Mouse (Mus musculus) midbrain, embryonic 13.5 days (tissue): ENCODE measurements around the gene Dmbx1. TPM values are rescaled to one million over a fixed set of nuclear protein-coding genes. Genes with fewer than 3 reads are reported as not detected.
A peak's percentile ranks its signal among the peaks of the same experiment; 100 is the strongest.

Experiments
- ATAC-seq: fragments of 200-750 bp; cut with Nextera tagmentation; 2 replicates; pipeline ENCODE4 v1.8.0; 2017; ENCODE audit warnings: mild to moderate bottlenecking, moderate TSS enrichment, moderate library complexity
- H3K27ac ChIP-seq: fragments of 300-500 bp; sonication (generic); 2 replicates; pipeline ENCODE4 v1.5.1; 2015; ENCODE audit warnings: inconsistent platforms, mild to moderate bottlenecking, moderate library complexity
- H3K27me3 ChIP-seq: fragments of 300-500 bp; sonication (generic); 2 replicates; pipeline ENCODE4 v1.6.1; 2015; ENCODE audit warnings: mild to moderate bottlenecking, inconsistent platforms
- H3K36me3 ChIP-seq: fragments of 300-500 bp; sonication (generic); 2 replicates; pipeline ENCODE4 v1.6.1; 2015; ENCODE audit warnings: mild to moderate bottlenecking, inconsistent platforms
- H3K4me1 ChIP-seq: fragments of 300-500 bp; sonication (generic); replicated peaks from 2 replicates; pipeline ENCODE4 v1.6.1; 2015; ENCODE audit warnings: inconsistent platforms
- H3K4me2 ChIP-seq: fragments of 300-500 bp; sonication (generic); replicated peaks from 2 replicates; pipeline ENCODE4 v1.6.1; 2015; ENCODE audit warnings: moderate library complexity, mild to moderate bottlenecking, inconsistent platforms
- H3K4me3 ChIP-seq: fragments of 300-500 bp; sonication (generic); replicated peaks from 2 replicates; pipeline ENCODE4 v1.5.1; 2015; ENCODE audit warnings: mild to moderate bottlenecking, inconsistent platforms
- H3K9ac ChIP-seq: fragments of 300-500 bp; sonication (generic); replicated peaks from 2 replicates; pipeline ENCODE4 v1.6.1; 2015; ENCODE audit warnings: mild to moderate bottlenecking, inconsistent platforms
- H3K9me3 ChIP-seq: fragments of 300-500 bp; sonication (generic); 2 replicates; pipeline ENCODE4 v1.6.1; 2016; ENCODE audit warnings: mild to moderate bottlenecking, inconsistent platforms
- WGBS: fragments of 180-500 bp; shearing (Covaris S2); methylation state at CpG from one replicate; pipeline ENCODE4 v1.1.7; 2015; 5-methylcytosine and 5-hydroxymethylcytosine counted together
- polyA plus RNA-seq: library from polyadenylated mRNA; unstranded; fragments of >200 nt; fragmentation: Nextera tagmentation; extraction: Ambion mirVana; gene quantifications from 2 replicates; pipeline ENCODE4 v1.2.1, GENCODE M21; 2015

Gene Dmbx1
- polyA plus RNA-seq = 10.9 and 11.7 TPM in 2 replicates

DNA sequence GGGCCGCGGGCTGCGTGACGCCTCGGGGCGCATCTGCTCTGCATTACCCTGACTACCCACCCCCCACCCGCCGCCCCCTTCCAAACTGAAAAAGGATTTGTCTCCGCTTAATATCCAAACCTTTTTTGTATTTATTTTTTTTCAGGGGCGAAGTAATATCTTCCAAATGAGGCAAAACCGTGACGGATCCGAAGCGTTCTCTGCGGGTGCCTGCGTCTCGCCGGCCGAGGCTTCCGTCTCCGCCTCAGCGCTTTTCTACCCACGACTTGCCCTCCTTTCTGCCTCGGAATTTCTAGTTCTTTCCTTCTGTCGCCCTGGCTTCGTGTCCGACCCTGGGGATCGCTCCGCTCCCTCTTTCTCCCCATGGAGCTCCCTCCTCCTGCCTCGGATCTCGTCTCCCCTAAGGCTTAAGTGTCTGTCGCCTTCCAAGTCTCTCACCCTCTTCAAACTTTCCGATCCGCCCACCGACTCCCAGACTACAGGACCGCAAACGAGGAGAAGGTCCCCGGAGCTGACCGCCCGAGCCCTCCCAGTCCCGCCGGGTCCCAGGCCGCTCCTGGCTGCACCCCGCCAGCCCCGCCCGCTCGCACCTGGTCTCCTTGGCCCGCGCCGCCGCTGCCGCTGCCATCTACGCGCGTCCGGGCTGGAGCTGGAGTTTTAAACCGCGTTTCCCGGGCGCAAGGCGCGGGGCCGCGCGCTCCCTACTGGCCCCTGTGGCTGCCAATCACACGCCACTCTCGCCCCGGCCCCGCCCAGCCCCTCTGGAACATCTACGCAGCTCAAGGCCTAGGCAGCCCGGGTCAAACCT, at the start of gene Dmbx1:
Gene Dmbx1, minus strand, starts transcription at position 632 of the 808 bp plus-strand sequence.
- peaks cover 93% of the 10 kb centered on the region for H3K27me3 ChIP-seq
- peak; percentile 57 for ATAC-seq
- H3K4me3 ChIP-seq = peak within 1 kb of the TSS; percentile 42
- peak within 1 kb of the TSS; percentile 60 for H3K4me2 ChIP-seq
- no peaks in the 10 kb centered on the region for H3K36me3 ChIP-seq
- H3K9me3 ChIP-seq = no peaks in the 10 kb centered on the region
- under 1% methylated on average over 71 of the region's 71 CpGs for WGBS
- H3K4me1 ChIP-seq = peaks cover 72% of the 10 kb centered on the region
- no peak within 1 kb of the TSS; the same call in 1 of the 2 replicates for H3K27ac ChIP-seq
- peak within 1 kb of the TSS; percentile 49 for H3K9ac ChIP-seq

DNA sequence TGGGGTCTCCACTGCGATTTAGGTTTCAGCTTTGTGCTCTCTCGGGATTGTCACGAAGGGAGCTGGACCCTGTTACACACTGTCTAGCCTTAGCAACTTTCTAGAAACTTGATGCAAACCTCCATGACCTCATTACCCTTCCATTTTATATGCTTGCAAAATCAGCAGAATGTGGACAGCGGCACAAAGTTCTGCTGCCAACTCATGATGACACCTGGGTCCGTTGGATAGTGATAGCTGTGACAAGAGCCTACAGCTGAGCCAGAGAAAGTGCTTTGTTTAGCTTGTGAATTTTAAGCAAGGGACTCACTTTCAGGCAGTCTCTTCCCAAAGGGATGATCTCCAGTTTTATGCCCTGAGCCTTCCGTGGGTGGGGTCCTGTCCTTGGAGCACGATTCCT, 49.7 kb upstream of the Dmbx1 start:
- Histone ChIP-seq H3K9ac (no peak overlapping the region), H3K4me1 (no peaks in the 10 kb centered on the region; the same call in 1 of the 2 replicates), H3K4me2 (no peak overlapping the region), H3K4me3 (no peak overlapping the region), H3K27me3 (peaks cover 19% of the 10 kb centered on the region), H3K36me3 (no peaks in the 10 kb centered on the region), H3K9me3 (no peaks in the 10 kb centered on the region), H3K27ac (no peak overlapping the region)
- ATAC-seq = no peak
- 83% methylated on average over 7 of the region's 7 CpGs for WGBS

DNA sequence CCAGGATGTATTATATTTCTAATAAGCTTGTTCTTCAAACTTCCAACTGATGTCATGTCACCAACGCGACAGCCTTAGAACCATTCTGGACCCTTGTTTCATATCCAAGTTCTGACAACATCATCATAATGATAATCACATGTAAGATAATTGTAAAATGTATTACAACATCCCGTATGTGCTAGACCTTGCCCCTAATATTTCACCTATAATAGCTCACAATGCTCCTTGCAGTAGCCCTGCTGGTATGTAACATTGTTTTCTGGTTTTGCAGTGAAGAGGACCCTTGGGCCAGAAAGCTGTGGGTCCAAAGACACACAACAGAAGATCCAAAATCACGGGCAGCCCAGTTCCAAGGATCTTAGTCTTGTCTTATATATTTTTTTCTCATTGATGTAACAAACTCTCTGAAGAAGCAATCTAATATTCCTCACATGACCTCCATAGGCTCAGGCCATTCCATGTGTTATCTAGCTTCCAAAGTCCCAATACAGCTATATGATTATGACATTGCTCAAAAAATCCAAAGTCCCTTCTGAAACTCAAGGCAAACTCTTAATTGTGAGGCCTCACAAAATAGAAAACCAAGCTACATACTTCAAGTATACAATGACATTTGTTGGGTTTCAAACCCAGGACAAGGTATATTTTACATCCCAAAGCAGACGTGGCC, 48.3 kb upstream of the Dmbx1 start:
- Histone ChIP-seq H3K4me2 (no peak overlapping the region), H3K9me3 (no peaks in the 10 kb centered on the region), H3K9ac (no peak overlapping the region), H3K36me3 (no peaks in the 10 kb centered on the region), H3K27me3 (peaks cover 30% of the 10 kb centered on the region), H3K4me3 (no peak overlapping the region), H3K27ac (no peak overlapping the region), H3K4me1 (no peaks in the 10 kb centered on the region; the same call in 1 of the 2 replicates)
- 80% methylated on average over 5 of the region's 5 CpGs for WGBS
- no peak for ATAC-seq

DNA sequence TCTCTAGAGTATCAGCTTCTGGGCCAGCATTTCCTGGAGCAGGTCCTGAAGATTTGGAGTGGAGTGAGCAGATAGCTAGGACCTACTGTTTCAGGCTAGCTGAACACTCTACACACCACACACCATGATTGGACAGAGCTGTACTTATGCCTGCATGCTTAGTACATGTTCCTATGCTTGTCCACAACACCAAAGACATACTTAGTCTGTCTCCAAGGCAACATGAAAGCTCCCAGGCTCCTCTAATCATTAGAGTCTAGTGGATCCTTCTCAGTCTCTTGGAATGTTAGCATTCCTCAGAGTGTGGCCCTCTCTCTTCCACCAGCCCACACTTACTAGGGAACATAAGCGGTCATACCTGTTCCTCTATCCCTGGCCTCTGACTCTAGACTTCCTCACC, 47.7 kb upstream of the Dmbx1 start:
- no peak overlapping the region for H3K4me3 ChIP-seq
- no peak overlapping the region for H3K9ac ChIP-seq
- no peaks in the 10 kb centered on the region for H3K36me3 ChIP-seq
- H3K4me2 ChIP-seq = no peak overlapping the region
- H3K9me3 ChIP-seq = no peaks in the 10 kb centered on the region
- H3K27me3 ChIP-seq = peaks cover 33% of the 10 kb centered on the region
- no peak for ATAC-seq
- WGBS = 85% methylated on average over 1 of the region's 1 CpGs
- H3K27ac ChIP-seq = no peak overlapping the region
- H3K4me1 ChIP-seq = no peaks in the 10 kb centered on the region; the same call in 1 of the 2 replicates

DNA sequence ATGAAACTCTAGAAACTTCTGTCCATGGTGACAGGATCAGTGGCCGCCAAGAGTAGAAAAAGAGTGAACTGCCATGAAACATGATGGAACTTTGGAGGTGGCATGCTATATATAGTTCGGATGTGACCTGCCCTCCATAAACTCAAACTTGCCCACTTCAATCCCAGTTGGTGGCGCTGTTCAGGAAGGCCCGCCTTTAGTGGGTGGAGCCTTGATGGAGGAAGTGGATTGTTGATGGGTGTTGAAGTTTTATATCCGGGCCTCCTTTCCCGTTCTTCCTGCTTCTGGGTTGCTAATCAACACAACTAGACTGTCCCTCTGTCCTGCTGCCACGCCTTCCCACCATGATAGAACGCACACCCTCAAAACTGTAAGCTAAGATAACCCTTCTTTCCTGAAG, 45.2 kb upstream of the Dmbx1 start:
- Histone ChIP-seq H3K9me3 (no peaks in the 10 kb centered on the region), H3K4me2 (no peak overlapping the region), H3K4me3 (no peak overlapping the region), H3K4me1 (peaks cover 6% of the 10 kb centered on the region), H3K27me3 (peaks cover 54% of the 10 kb centered on the region), H3K27ac (no peak overlapping the region), H3K9ac (no peak overlapping the region), H3K36me3 (no peaks in the 10 kb centered on the region)
- WGBS = 42% methylated on average over 8 of the region's 8 CpGs
- no peak for ATAC-seq

DNA sequence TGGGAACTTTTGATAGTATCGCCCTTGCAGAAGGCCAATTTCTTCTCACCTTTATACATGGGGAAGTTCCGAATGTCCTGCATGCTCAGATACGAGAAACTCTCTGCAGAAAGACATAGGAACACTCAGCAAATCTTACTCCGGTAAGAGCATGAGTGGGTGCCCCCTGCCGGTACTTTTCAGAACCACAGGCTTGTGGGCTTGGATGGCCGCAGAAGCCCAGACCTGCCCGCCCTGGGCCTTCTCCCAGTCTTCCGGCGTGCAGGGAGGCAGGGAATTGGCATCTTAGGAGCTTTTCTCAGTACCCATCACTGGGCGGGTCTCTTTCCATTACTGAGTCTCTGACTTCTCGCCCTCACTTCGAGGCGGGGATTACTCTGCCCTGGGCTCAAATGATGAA, 44.4 kb upstream of the Dmbx1 start:
- H3K9me3 ChIP-seq = no peaks in the 10 kb centered on the region
- H3K4me3 ChIP-seq = no peak overlapping the region
- no peak overlapping the region for H3K27ac ChIP-seq
- no peaks in the 10 kb centered on the region for H3K36me3 ChIP-seq
- peaks cover 15% of the 10 kb centered on the region for H3K4me1 ChIP-seq
- no peak; the same call in 1 of the 2 replicates for ATAC-seq
- peaks cover 60% of the 10 kb centered on the region for H3K27me3 ChIP-seq
- WGBS = 2% methylated on average over 13 of the region's 13 CpGs
- H3K9ac ChIP-seq = 0 out of 2 replicates have a peak overlapping the region, but pooled peaks have one; percentile 2
- no peak overlapping the region for H3K4me2 ChIP-seq

DNA sequence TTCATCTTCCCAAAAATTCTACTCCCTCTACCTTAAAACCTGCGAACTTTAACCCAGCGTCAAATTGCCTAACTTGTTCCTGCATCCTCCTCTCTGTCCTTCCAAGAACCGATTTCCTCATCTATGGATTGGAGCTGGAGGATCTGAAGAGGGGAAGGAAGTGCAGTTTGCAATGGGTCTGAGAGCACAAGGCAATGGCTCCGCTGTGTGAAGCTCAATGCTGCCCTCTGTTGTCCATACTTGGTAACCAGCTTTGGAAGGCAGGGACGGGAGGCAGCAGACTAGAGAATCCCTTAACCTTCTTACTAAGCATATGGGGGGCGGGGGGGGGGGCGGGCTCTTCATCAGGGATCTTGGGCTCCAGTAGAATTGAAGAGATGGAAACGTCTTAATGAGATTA, 41.0 kb upstream of the Dmbx1 start:
- Histone ChIP-seq H3K4me2 (no peak overlapping the region), H3K4me1 (peaks cover 27% of the 10 kb centered on the region), H3K27ac (no peak overlapping the region), H3K4me3 (no peak overlapping the region), H3K36me3 (no peaks in the 10 kb centered on the region), H3K9ac (no peak overlapping the region), H3K27me3 (peaks cover 86% of the 10 kb centered on the region), H3K9me3 (no peaks in the 10 kb centered on the region)
- peak; percentile 49; the same call in 1 of the 2 replicates for ATAC-seq
- WGBS = 0% methylated on average over 8 of the region's 8 CpGs

DNA sequence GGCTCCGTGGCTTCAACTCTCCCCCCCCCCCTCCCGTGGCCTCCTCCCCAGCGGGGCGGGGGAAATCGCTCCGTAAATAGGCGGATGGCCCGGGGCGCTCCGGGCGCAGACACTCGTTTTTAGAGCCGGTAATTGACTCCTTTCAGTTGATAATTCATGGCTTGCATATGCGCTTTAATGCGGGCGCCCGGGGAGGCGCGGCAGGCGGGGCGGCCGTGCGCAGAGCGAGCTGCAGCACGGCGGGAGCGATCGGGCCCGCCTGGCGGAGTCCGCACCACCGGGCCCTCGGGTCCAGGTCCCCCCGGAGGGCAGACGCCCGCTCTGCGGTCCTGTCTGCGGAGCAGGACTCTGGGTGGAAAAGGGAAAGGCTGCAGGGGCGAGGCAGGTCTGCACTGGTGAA, 39.7 kb upstream of the Dmbx1 start:
- Histone ChIP-seq H3K27me3 (peaks cover 87% of the 10 kb centered on the region), H3K9ac (0 out of 2 replicates have a peak overlapping the region, but pooled peaks have one; percentile 51), H3K27ac (no peak overlapping the region), H3K36me3 (no peaks in the 10 kb centered on the region), H3K4me1 (peaks cover 27% of the 10 kb centered on the region), H3K4me2 (peak overlapping the region; percentile 55), H3K4me3 (peak overlapping the region; percentile 34), H3K9me3 (no peaks in the 10 kb centered on the region)
- ATAC-seq = peak; percentile 49
- WGBS = 2% methylated on average over 39 of the region's 39 CpGs

DNA sequence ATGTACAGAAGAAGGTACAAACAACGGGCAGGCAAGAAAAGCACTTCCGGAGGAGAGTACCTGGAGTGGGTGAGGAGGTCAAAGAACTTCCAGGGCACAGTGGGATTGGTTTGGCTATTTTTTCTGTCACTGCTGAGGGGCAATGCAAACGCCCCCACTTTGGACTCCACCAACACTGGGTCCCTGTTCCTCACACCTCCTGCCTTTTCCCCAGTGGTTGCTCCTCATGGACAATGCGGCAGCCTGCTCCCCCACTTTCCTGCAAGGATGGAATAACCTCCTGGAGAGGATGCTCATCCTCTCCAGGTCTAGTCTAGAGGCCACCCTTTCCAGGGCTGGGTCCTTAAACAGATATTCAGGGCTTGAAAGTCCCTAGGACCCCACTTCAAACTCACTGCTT, 39.2 kb upstream of the Dmbx1 start:
- H3K9ac ChIP-seq = no peak overlapping the region
- peak; percentile 12 for ATAC-seq
- 21% methylated on average over 4 of the region's 4 CpGs for WGBS

DNA sequence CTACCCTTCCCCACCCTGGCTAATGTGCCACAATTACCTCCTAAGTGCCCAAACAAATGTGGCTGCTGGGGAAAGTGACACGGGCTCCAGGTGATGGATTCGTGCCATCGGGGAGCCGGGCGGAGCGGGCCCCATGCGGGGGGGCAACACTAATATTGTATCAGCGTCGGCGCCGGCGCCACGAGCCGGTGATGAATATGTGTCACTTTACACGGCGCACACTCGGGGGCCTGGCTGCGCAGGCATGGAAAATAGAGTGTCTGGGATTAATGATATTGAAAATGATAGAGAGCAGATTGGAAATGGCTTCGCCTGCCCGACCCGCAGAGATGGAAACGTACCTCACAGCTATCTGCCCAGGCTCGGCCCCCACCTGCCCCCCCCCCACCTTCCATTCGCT, 32.8 kb upstream of the Dmbx1 start:
- ATAC-seq = no peak
- H3K9ac ChIP-seq = no peak overlapping the region
- peaks cover 12% of the 10 kb centered on the region for H3K4me1 ChIP-seq
- no peak overlapping the region for H3K4me3 ChIP-seq
- no peak overlapping the region for H3K4me2 ChIP-seq
- no peaks in the 10 kb centered on the region for H3K36me3 ChIP-seq
- 71% methylated on average over 24 of the region's 24 CpGs for WGBS
- no peak overlapping the region for H3K27ac ChIP-seq
- peaks cover 93% of the 10 kb centered on the region for H3K27me3 ChIP-seq
- H3K9me3 ChIP-seq = no peaks in the 10 kb centered on the region

More for the DNA sequence above, 39.2 kb upstream of the Dmbx1 start:
- Histone ChIP-seq H3K4me3 (peak overlapping the region; percentile 34), H3K4me2 (peak overlapping the region; percentile 55), H3K27me3 (peaks cover 89% of the 10 kb centered on the region), H3K36me3 (no peaks in the 10 kb centered on the region), H3K4me1 (peaks cover 27% of the 10 kb centered on the region), H3K9me3 (no peaks in the 10 kb centered on the region), H3K27ac (no peak overlapping the region)

DNA sequence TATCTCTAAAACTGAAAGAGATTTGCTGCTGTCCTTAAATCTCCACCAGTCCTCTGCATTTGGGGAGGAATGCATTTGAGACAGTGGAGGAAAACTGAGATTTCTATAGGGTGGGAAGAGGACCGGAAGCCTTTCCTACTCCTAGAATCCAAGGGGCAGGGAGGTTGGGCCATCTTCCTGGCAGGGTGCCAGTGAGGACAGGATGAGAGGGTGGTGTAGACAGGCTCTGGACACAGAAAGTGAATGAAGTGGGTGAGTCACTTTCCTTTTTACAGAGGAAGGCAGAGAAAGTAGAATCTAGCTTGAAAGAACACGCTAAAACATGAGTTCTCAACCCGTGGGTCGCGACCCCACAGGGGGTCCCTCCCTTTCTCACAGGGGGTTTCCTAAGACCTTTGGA, 24.7 kb upstream of the Dmbx1 start:
- Histone ChIP-seq H3K36me3 (no peaks in the 10 kb centered on the region), H3K4me1 (peaks cover 55% of the 10 kb centered on the region), H3K27me3 (peaks cover 88% of the 10 kb centered on the region), H3K4me2 (no peak overlapping the region), H3K27ac (no peak overlapping the region), H3K9ac (no peak overlapping the region), H3K9me3 (no peaks in the 10 kb centered on the region), H3K4me3 (no peak overlapping the region)
- no peak for ATAC-seq
- 14% methylated on average over 5 of the region's 5 CpGs for WGBS

DNA sequence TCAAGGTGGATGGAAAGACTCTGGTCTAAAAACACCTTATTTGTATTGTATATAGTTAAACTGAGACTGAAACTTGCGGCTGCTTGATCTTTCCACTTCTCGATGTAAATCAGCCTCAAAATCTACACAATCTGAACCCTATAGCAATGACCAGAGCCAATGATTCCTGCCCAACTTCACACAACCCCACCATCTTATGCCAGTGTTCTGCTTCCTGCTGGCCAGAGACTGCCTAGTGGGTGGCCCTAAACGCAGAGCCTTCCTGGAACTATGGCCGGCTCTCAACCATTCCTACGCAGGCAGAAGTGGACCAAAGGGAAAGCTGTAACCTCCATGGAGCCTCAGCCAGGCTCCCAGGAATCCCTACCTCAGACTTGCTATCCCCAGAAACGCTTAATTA, 24.0 kb upstream of the Dmbx1 start:
- H3K4me3 ChIP-seq = peak overlapping the region; percentile 53; the same call in 1 of the 2 replicates
- no peak overlapping the region for H3K27ac ChIP-seq
- peaks cover 85% of the 10 kb centered on the region for H3K27me3 ChIP-seq
- no peaks in the 10 kb centered on the region for H3K36me3 ChIP-seq
- H3K9me3 ChIP-seq = no peaks in the 10 kb centered on the region
- H3K4me1 ChIP-seq = peaks cover 58% of the 10 kb centered on the region
- H3K9ac ChIP-seq = no peak overlapping the region
- ATAC-seq = no peak
- H3K4me2 ChIP-seq = peak overlapping the region; percentile 79; the same call in 1 of the 2 replicates
- 3% methylated on average over 6 of the region's 6 CpGs for WGBS
